Mouse (Mus musculus): Measurements from ENCODE around the gene Mapk8ip2.

- TF ChIP-seq POLR2A (IDR thresholded peaks at IDR 0.05; ENCODE audit: borderline replicate concordance, extremely low read depth, insufficient read depth, insufficient read length, poor library complexity, severe bottlenecking) (peak; percentile 41; the same call in 1 of the 2 replicates), CTCF (IDR thresholded peaks at IDR 0.05; ENCODE audit: borderline replicate concordance, extremely low read depth, insufficient read depth, insufficient read length) (no peak)
Observed at GRCm38 (mm10) chr15:89429352-89430221, 24.1 kb upstream of the Mapk8ip2 start, which contains the start of the genes C730034F03Rik, Gm44502 and Chkb.
